Mouse (Mus musculus) kidney, postnatal 0 days (tissue): ENCODE measurements around the gene Hccs. TPM values are rescaled to one million over a fixed set of nuclear protein-coding genes. Genes with fewer than 3 reads are reported as not detected.

Source experiments
- ATAC-seq: fragments of 200-750 bp; cut with Nextera tagmentation; replicated peaks from 2 replicates; pipeline ENCODE4 v1.8.0; 2017; ENCODE audit warnings: low read depth, moderate number of reproducible peaks, moderate TSS enrichment, moderate library complexity; ENCODE audit not compliant: low FRiP score
- DNase-seq: peaks from one replicate; pipeline ENCODE4 v3.0.0-alpha.2; 2016; ENCODE audit warnings: low spot score
- H3K27ac ChIP-seq: fragments of 300-500 bp; sonication (generic); 2 replicates; pipeline ENCODE4 v1.5.1; 2014; ENCODE audit warnings: mild to moderate bottlenecking
- H3K27me3 ChIP-seq: fragments of 300-500 bp; sonication (generic); 2 replicates; pipeline ENCODE4 v1.6.1; 2014; ENCODE audit warnings: low read length, mixed read lengths; ENCODE audit not compliant: insufficient read depth
- H3K36me3 ChIP-seq: fragments of 300-500 bp; sonication (generic); 2 replicates; pipeline ENCODE4 v1.6.1; 2014; ENCODE audit warnings: low read length, mixed read lengths; ENCODE audit not compliant: insufficient read depth
- H3K4me1 ChIP-seq: fragments of 300-500 bp; sonication (generic); replicated peaks from 2 replicates; pipeline ENCODE4 v1.6.1; 2014; ENCODE audit warnings: antibody characterized with exemption, low read length, mixed read lengths; ENCODE audit not compliant: insufficient read depth
- H3K4me2 ChIP-seq: fragments of 300-500 bp; sonication (generic); 2 replicates; pipeline ENCODE4 v1.6.1; 2014; ENCODE audit warnings: mild to moderate bottlenecking, low read length, moderate library complexity, mixed read lengths
- H3K4me3 ChIP-seq: fragments of 300-500 bp; sonication (generic); replicated peaks from 2 replicates; pipeline ENCODE4 v1.5.1; 2014; ENCODE audit warnings: low read depth, low read length
- H3K9ac ChIP-seq: fragments of 300-500 bp; sonication (generic); 2 replicates; pipeline ENCODE4 v1.6.1; 2014; ENCODE audit warnings: low read depth, low read length
- H3K9me3 ChIP-seq: fragments of 300-500 bp; sonication (generic); replicated peaks from 2 replicates; pipeline ENCODE4 v1.6.1; 2016; ENCODE audit warnings: low read length, inconsistent platforms, mixed read lengths
- CTCF ChIP-seq: IDR thresholded peaks from 2 replicates; pipeline ENCODE4 v1.5.1; 2016; ENCODE audit warnings: antibody characterized with exemption, low read depth, mild to moderate bottlenecking, moderate library complexity
- WGBS: fragments of 180-500 bp; shearing (Covaris S2); extraction: QIAGEN DNeasy Blood & Tissue Kit; methylation state at CpG from one replicate; pipeline ENCODE4 v1.1.7; 2014; 5-methylcytosine and 5-hydroxymethylcytosine counted together
- polyA plus RNA-seq: library from polyadenylated mRNA; unstranded; fragments of >200 nt; fragmentation: Nextera tagmentation; extraction: Ambion mirVana; gene quantifications from 2 replicates; pipeline ENCODE4 v1.2.1, GENCODE M21; 2015

Hccs gene
- polyA plus RNA-seq, 1 experiment from 2014 or later: 37.2 TPM

DNA sequence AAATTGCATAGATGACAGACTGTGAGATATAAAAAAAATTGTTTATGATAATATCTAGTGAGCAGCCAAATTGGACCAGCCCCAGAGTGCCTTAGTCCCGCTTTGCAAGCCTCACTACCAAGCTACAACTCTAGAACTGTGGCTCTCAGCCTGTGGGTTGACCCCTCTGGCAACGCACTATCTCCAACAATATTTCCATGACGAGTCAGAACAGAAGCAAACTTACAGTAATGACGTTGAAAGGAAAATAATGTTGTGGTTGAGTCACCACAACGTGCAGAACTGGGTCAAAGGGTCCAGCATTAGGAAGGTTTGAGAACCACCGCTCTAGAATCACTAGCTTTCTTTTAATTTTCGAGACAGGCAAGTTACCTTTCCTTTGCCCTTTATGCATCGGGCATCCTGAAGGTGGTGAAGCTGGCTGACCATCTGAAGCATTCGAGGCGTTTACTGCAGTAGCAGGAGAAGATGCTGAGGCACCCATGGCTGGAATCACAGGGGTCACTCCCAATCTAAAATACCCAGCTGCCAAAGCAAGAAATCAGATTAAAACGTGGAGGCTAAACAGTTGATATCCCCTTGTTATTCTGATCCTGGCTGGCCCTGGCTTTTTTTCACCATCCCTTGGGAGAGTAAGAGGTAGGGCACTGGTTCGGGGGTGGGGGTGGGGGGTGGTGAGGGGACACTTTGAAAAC is 959 bp downstream of the Hccs start:
- peak overlapping the region; percentile 52 for H3K4me3 ChIP-seq
- H3K9ac ChIP-seq: peak overlapping the region; percentile 72
- ATAC-seq: no peak
- no peak for DNase-seq
- peak overlapping the region; percentile 88; the same call in 1 of the 2 replicates for H3K27ac ChIP-seq
- H3K4me2 ChIP-seq: peak overlapping the region; percentile 57
- H3K36me3 ChIP-seq: no peaks in the 10 kb centered on the region
- WGBS: 55% methylated on average over 12 of the region's 12 CpGs
- H3K4me1 ChIP-seq: no peaks in the 10 kb centered on the region
- no peaks in the 10 kb centered on the region for H3K9me3 ChIP-seq
- TF ChIP-seq CTCF: no peak
- H3K27me3 ChIP-seq: no peaks in the 10 kb centered on the region

DNA sequence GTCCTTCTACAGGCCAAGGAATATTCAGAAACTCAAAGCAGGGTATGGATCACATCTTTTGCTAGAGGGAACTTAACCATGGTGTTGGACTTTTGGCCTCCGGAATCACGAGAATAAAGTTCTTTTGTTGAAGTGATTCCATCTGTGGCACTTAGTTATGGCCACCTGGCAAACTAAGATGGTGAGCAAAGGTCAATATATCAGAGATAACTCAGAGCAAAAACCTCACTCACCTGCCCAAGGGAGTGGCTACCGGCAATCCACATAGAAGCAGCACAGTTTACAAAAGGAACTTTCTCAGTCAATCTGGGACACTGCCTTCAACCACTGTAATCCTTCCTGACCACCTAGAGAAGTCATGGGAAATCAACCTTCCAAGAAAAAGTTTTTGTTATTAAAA is 11.6 kb downstream of the Hccs start:
- no peak for DNase-seq

DNA sequence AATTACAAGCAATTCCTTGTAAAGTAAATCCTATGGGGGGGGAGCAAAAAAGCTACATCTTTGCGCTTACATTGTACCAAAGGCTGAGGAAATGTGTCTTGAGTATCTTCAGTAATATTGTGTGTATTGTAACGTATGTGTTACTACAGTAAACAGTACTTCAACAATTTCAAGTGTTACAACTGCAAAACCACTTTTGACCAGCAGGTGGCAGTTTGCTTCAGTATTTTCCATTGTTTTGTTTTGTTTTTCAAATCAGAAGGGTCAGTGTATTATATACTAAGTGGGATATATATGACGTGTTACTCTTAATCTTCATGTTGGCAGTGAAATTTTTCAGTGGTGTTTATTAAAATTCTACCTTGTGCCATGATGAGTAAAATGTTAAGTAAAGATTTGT is 16.2 kb downstream of the Hccs start:
- Histone ChIP-seq H3K4me1 (no peaks in the 10 kb centered on the region), H3K9me3 (no peaks in the 10 kb centered on the region), H3K4me2 (no peak overlapping the region), H3K36me3 (no peaks in the 10 kb centered on the region), H3K27me3 (no peaks in the 10 kb centered on the region), H3K27ac (no peak overlapping the region), H3K4me3 (no peak overlapping the region), H3K9ac (no peak overlapping the region)
- TF ChIP-seq CTCF: peak; percentile 76
- WGBS: 42% methylated on average over 3 of the region's 3 CpGs
- DNase-seq (peak; percentile 39), ATAC-seq (no peak)

More for the DNA sequence above, 11.6 kb downstream of the Hccs start:
- TF ChIP-seq CTCF: no peak
- Histone ChIP-seq H3K4me3 (no peak overlapping the region), H3K27ac (no peak overlapping the region), H3K36me3 (no peaks in the 10 kb centered on the region), H3K27me3 (no peaks in the 10 kb centered on the region), H3K4me2 (no peak overlapping the region), H3K4me1 (no peaks in the 10 kb centered on the region), H3K9me3 (no peaks in the 10 kb centered on the region), H3K9ac (no peak overlapping the region)
- ATAC-seq: no peak
- 89% methylated on average over 3 of the region's 3 CpGs for WGBS

DNA sequence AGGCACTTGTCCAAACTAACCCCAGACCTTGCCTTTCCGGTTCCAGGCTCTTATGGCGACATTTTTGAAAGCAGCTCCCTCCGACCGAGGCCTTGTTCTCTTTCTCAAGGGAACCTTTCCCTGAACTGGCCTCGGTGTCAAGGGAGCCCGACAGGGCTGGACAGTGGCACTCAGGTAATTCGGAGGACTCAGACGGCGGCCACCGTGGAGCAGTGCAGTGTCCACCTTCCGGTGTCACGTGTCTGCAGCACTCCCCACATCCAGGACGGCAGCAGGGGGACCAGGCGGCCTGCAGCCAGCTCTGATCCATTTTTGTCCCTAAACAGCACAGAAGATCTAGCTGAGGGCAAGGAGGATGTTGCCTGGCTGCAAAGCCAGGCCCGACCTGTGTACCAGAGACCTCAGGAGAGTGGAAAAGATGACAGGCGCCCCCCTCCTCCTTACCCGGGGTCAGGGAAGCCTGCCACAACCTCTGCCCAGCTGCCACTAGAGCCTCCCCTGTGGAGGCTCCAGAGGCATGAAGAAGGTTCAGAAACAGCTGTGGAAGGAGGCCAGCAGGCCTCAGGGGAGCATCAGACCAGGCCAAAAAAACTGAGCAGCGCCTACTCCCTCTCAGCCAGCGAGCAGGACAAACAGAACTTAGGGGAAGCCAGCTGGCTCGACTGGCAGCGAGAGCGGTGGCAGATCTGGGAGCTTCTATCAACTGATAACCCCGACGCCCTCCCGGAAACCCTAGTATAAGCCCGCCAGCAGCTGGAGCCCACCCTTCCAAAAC is 17.7 kb downstream of the Hccs start:
- Histone ChIP-seq H3K9me3 (no peaks in the 10 kb centered on the region), H3K4me1 (no peaks in the 10 kb centered on the region), H3K4me3 (no peak overlapping the region), H3K36me3 (no peaks in the 10 kb centered on the region), H3K27ac (no peak overlapping the region), H3K4me2 (no peak overlapping the region), H3K27me3 (no peaks in the 10 kb centered on the region), H3K9ac (no peak overlapping the region)
- no peak for TF ChIP-seq CTCF
- no peak for DNase-seq
- WGBS: 64% methylated on average over 26 of the region's 26 CpGs
- no peak for ATAC-seq

DNA sequence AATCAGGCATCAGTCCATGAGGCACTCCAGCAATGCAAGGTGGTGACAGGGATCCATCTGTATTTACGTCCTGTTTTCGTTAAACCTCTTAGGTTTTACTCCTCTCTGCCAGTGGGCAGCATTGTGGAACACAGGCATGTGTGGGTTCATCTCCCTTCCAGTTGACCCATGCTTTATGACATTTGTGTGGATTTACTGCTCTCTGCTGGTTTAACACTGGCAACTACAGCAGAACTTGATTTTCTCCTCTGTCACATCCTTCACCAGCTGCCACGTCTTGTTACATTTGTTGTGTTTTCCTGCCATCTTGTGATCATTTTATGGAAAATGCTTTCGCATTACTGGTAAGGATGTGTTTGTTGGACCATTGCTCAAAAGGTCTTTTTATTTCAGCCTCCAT is 20.6 kb downstream of the Hccs start:
- Histone ChIP-seq H3K9me3 (no peaks in the 10 kb centered on the region), H3K36me3 (no peaks in the 10 kb centered on the region), H3K4me2 (no peak overlapping the region), H3K4me3 (no peak overlapping the region), H3K27ac (no peak overlapping the region), H3K9ac (no peak overlapping the region), H3K27me3 (no peaks in the 10 kb centered on the region), H3K4me1 (no peaks in the 10 kb centered on the region)
- DNase-seq (peak; percentile 68), ATAC-seq (no peak)
- TF ChIP-seq CTCF: peak; percentile 64
- WGBS: 64% methylated on average over 4 of the region's 4 CpGs

- no peaks in the 10 kb centered on the region for H3K4me1 ChIP-seq
- WGBS: 67% methylated on average over 8 of the region's 8 CpGs
- no peaks in the 10 kb centered on the region for H3K9me3 ChIP-seq
- no peak overlapping the region for H3K4me2 ChIP-seq
- no peak overlapping the region for H3K9ac ChIP-seq
- no peaks in the 10 kb centered on the region for H3K36me3 ChIP-seq
- H3K27me3 ChIP-seq: no peaks in the 10 kb centered on the region
- no peak overlapping the region for H3K27ac ChIP-seq
- H3K4me3 ChIP-seq: no peak overlapping the region
- no peak for DNase-seq
- no peak for ATAC-seq
- TF ChIP-seq CTCF: no peak
Measured at GRCm38 (mm10) chrX:169263433-169264172, 56.6 kb downstream of the Hccs start.
